Mouse (Mus musculus): Measurements from ENCODE around the gene Pla2g10. TPM values are rescaled to one million over a fixed set of nuclear protein-coding genes. Genes with fewer than 3 reads are reported as not detected.

Pla2g10 gene
- polyA plus RNA-seq, 1 experiment from 2014 or later: 0.29 TPM

DNA sequence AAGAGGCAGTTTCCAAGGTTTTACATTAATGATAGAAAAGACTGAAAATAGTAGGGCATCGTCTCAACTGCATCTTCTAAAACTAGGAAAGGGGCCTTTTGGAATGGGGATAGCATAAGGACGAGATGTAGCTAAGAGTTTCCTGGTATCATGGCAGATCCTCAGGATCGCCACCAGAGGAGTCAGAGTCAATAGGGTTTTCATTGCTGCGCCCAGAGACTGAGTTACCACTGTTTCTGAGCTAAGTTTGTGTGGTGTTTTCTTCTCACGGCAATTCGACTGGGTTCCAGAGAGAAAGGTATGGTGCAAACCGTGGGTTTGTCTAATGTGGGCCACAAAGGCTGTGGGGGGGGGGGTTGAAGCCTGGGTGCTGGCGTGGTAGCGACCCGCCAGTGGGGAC, 26.1 kb downstream of the Pla2g10 start:
- Histone ChIP-seq H3K27me3 (ENCODE audit: control insufficient read depth, insufficient read depth, low read length) (no peaks in the 10 kb centered on the region), H3K4me1 (replicated peaks; ENCODE audit: control insufficient read depth, insufficient read depth, low read length) (no peaks in the 10 kb centered on the region), H3K36me3 (ENCODE audit: control insufficient read depth, insufficient read depth, low read length) (no peaks in the 10 kb centered on the region), H3K4me2 (replicated peaks; ENCODE audit: low read depth, low read length) (no peak overlapping the region), H3K4me3 (ENCODE audit: low read depth, low read length) (no peak overlapping the region), H3K27ac (ENCODE audit: low read depth, low read length) (no peak overlapping the region), H3K9ac (ENCODE audit: low read depth, low read length) (no peak overlapping the region), H3K9me3 (ENCODE audit: control insufficient read depth, low read length) (no peaks in the 10 kb centered on the region)
- ATAC-seq (ENCODE audit: low FRiP score): no peak
- DNase-seq (ENCODE audit: low spot score): no peak
- WGBS: 96% methylated on average over 10 of the region's 10 CpGs

DNA sequence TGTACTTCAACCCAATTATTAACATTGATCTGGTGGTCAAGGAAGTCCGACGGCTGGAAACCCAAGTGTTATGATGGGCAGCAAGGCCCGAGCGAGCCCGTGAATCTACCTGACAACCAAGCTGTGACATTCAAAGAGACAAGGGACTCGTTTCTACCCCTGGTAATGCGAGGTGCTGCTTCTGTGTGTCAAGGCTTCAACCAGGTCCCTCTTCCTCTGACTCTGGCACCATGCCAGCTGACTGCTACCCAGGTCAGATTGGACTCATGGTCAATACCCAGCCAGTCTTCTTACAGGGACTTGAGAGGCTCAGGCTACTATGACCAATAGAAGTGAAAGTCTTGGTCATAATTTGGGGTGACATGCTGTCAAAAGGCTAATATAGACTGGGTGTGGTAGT, 28.6 kb downstream of the Pla2g10 start:
- no peak for ATAC-seq (ENCODE audit: low FRiP score)
- no peaks in the 10 kb centered on the region; the same call in 1 of the 2 replicates for H3K36me3 ChIP-seq (ENCODE audit: control insufficient read depth, insufficient read depth, low read length)
- WGBS: 92% methylated on average over 7 of the region's 7 CpGs
- H3K4me1 ChIP-seq (replicated peaks; ENCODE audit: control insufficient read depth, insufficient read depth, low read length): no peaks in the 10 kb centered on the region
- no peaks in the 10 kb centered on the region for H3K27me3 ChIP-seq (ENCODE audit: control insufficient read depth, insufficient read depth, low read length)
- no peak overlapping the region for H3K4me3 ChIP-seq (ENCODE audit: low read depth, low read length)
- no peak overlapping the region for H3K9ac ChIP-seq (ENCODE audit: low read depth, low read length)
- no peak overlapping the region for H3K27ac ChIP-seq (ENCODE audit: low read depth, low read length)
- H3K4me2 ChIP-seq (replicated peaks; ENCODE audit: low read depth, low read length): no peak overlapping the region
- H3K9me3 ChIP-seq (ENCODE audit: control insufficient read depth, low read length): no peaks in the 10 kb centered on the region
- no peak for DNase-seq (ENCODE audit: low spot score)

DNA sequence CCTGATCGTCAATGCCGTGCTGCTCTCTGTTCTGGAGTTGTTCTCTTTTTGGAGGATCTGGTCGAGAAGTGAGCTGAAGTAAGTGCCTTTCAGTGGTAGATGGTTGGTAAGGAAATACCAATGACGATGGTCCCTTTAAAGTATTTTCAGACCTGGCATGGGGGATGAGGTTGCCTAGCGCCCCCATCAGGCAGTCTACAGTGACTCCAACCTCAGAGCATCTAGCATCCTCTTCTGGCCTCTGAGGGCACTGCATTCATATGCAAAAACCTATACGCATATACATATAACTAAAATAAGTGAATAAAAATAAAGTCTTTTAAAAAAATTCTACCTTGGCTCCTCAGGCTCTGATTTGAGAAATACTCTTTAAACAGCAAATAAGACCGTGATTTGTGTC, 31.8 kb downstream of the Pla2g10 start:
- Histone ChIP-seq H3K4me1 (replicated peaks; ENCODE audit: control insufficient read depth, insufficient read depth, low read length) (no peaks in the 10 kb centered on the region), H3K9me3 (ENCODE audit: control insufficient read depth, low read length) (no peaks in the 10 kb centered on the region), H3K4me3 (ENCODE audit: low read depth, low read length) (no peak overlapping the region), H3K27ac (ENCODE audit: low read depth, low read length) (no peak overlapping the region), H3K27me3 (ENCODE audit: control insufficient read depth, insufficient read depth, low read length) (no peaks in the 10 kb centered on the region), H3K4me2 (replicated peaks; ENCODE audit: low read depth, low read length) (no peak overlapping the region), H3K36me3 (ENCODE audit: control insufficient read depth, insufficient read depth, low read length) (peaks cover 2% of the 10 kb centered on the region; the same call in 1 of the 2 replicates), H3K9ac (ENCODE audit: low read depth, low read length) (no peak overlapping the region)
- WGBS: 89% methylated on average over 7 of the region's 7 CpGs
- DNase-seq (ENCODE audit: low spot score) (no peak), ATAC-seq (ENCODE audit: low FRiP score) (no peak)

DNA sequence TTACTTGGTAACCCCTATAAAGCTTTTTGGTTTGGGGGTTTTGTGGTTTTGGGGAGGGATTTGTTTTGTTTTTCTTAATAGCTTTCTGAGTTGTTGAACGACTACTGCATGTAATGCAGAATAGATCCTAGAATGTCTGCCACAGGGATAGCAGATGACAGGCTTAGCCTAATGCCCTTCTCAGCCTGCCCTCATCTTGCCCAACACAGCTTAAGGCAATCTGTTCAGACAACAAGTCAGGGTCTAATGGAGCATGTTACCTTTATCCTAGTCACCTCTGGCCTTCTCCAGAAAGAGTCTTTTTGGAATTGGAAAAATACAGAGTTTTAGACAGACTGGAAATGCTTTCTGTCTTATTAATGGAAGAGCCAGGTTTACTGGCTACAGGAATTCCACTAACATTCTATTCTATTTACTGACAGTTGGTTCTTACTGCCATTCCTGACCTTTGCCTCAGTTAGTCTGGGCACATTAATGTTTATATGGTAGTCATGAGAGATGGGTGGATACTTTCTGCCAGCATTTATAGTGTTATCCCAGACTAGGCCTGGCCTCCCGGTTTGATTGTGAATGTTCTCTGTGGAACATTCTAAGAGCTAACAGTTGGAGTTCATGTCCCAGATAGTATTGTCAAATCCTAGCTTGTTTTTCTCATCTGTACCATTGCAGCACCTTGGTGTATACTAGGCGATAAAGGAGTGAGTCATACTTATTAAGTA, 52.0 kb downstream of the Pla2g10 start:
- Histone ChIP-seq H3K9me3 (ENCODE audit: control insufficient read depth, low read length) (no peaks in the 10 kb centered on the region), H3K36me3 (ENCODE audit: control insufficient read depth, insufficient read depth, low read length) (no peaks in the 10 kb centered on the region)

GRCm38 (mm10) chr16:13674511-13674910, 56.3 kb downstream of the Pla2g10 start:
- no peak for ATAC-seq (ENCODE audit: low FRiP score)
- no peak overlapping the region for H3K9ac ChIP-seq (ENCODE audit: low read depth, low read length)
- H3K4me3 ChIP-seq (ENCODE audit: low read depth, low read length): no peak overlapping the region
- H3K9me3 ChIP-seq (ENCODE audit: control insufficient read depth, low read length): no peaks in the 10 kb centered on the region
- no peaks in the 10 kb centered on the region for H3K27me3 ChIP-seq (ENCODE audit: control insufficient read depth, insufficient read depth, low read length)
- no peak for DNase-seq (ENCODE audit: low spot score)
- 96% methylated on average over 3 of the region's 3 CpGs for WGBS
- no peaks in the 10 kb centered on the region for H3K4me1 ChIP-seq (replicated peaks; ENCODE audit: control insufficient read depth, insufficient read depth, low read length)
- H3K36me3 ChIP-seq (ENCODE audit: control insufficient read depth, insufficient read depth, low read length): no peaks in the 10 kb centered on the region
- no peak overlapping the region for H3K27ac ChIP-seq (ENCODE audit: low read depth, low read length)
- H3K4me2 ChIP-seq (replicated peaks; ENCODE audit: low read depth, low read length): no peak overlapping the region

More for the DNA sequence above, 52.0 kb downstream of the Pla2g10 start:
- Histone ChIP-seq H3K27ac (ENCODE audit: low read depth, low read length) (no peak overlapping the region), H3K27me3 (ENCODE audit: control insufficient read depth, insufficient read depth, low read length) (no peaks in the 10 kb centered on the region), H3K4me3 (ENCODE audit: low read depth, low read length) (no peak overlapping the region), H3K4me2 (replicated peaks; ENCODE audit: low read depth, low read length) (no peak overlapping the region), H3K4me1 (replicated peaks; ENCODE audit: control insufficient read depth, insufficient read depth, low read length) (no peaks in the 10 kb centered on the region), H3K9ac (ENCODE audit: low read depth, low read length) (no peak overlapping the region)
- 93% methylated on average over 3 of the region's 3 CpGs for WGBS
- DNase-seq (ENCODE audit: low spot score) (no peak), ATAC-seq (ENCODE audit: low FRiP score) (no peak)

DNA sequence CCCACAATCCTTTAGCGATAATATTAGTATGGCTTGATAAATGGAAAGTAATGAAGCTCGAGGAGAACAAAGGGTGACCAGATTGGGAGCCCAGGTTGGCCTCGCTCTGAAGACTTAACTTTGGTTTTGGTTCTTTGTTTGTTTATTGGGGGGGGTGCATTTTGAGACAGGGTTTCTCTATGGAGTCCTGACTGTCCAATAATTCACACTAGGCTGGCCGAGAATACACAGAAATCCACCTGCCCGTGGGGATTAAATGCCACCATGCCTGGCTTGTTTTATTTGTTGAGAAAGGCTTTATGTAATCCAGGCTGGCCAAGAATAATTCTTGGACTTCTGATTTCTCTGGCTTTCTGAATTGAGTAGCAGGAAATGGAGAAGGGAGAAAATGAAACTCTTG, 57.7 kb downstream of the Pla2g10 start:
- no peak overlapping the region for H3K4me2 ChIP-seq (replicated peaks; ENCODE audit: low read depth, low read length)
- no peaks in the 10 kb centered on the region for H3K4me1 ChIP-seq (replicated peaks; ENCODE audit: control insufficient read depth, insufficient read depth, low read length)
- H3K36me3 ChIP-seq (ENCODE audit: control insufficient read depth, insufficient read depth, low read length): no peaks in the 10 kb centered on the region
- H3K27me3 ChIP-seq (ENCODE audit: control insufficient read depth, insufficient read depth, low read length): no peaks in the 10 kb centered on the region
- no peak overlapping the region for H3K9ac ChIP-seq (ENCODE audit: low read depth, low read length)
- 82% methylated on average over 5 of the region's 5 CpGs for WGBS
- ATAC-seq (ENCODE audit: low FRiP score) (no peak), DNase-seq (ENCODE audit: low spot score) (no peak)
- H3K9me3 ChIP-seq (ENCODE audit: control insufficient read depth, low read length): no peaks in the 10 kb centered on the region
- peak overlapping the region; percentile 72; the same call in 1 of the 2 replicates for H3K4me3 ChIP-seq (ENCODE audit: low read depth, low read length)
- H3K27ac ChIP-seq (ENCODE audit: low read depth, low read length): no peak overlapping the region

GRCm38 (mm10) chr16:13672386-13672898, 58.3 kb downstream of the Pla2g10 start:
- Histone ChIP-seq H3K4me3 (ENCODE audit: low read depth, low read length) (peak overlapping the region; percentile 72), H3K27me3 (ENCODE audit: control insufficient read depth, insufficient read depth, low read length) (no peaks in the 10 kb centered on the region), H3K9me3 (ENCODE audit: control insufficient read depth, low read length) (no peaks in the 10 kb centered on the region), H3K4me2 (replicated peaks; ENCODE audit: low read depth, low read length) (peak overlapping the region; percentile 77), H3K27ac (ENCODE audit: low read depth, low read length) (no peak overlapping the region), H3K36me3 (ENCODE audit: control insufficient read depth, insufficient read depth, low read length) (no peaks in the 10 kb centered on the region), H3K9ac (ENCODE audit: low read depth, low read length) (peak overlapping the region; percentile 93), H3K4me1 (replicated peaks; ENCODE audit: control insufficient read depth, insufficient read depth, low read length) (no peaks in the 10 kb centered on the region)
- whole genome bisulfite sequencing: 2% methylated on average over 20 of the region's 20 CpGs
- DNase-seq (ENCODE audit: low spot score): peak; percentile 61
- peak; percentile 16; the same call in 1 of the 2 replicates for ATAC-seq (ENCODE audit: low FRiP score)

GRCm38 (mm10) chr16:13671685-13672385, 58.9 kb downstream of the Pla2g10 start, which contains the start of the genes Bfar and 3110001I22Rik:
Gene Bfar (plus strand): TSS chr16:13671858.
Gene 3110001I22Rik (plus strand): TSS chr16:13671929.
- WGBS: under 1% methylated on average over 52 of the region's 54 CpGs
- no peaks in the 10 kb centered on the region for H3K9me3 ChIP-seq (ENCODE audit: control insufficient read depth, low read length)
- no peaks in the 10 kb centered on the region for H3K36me3 ChIP-seq (ENCODE audit: control insufficient read depth, insufficient read depth, low read length)
- peak within 1 kb of the TSS; percentile 56 for H3K27ac ChIP-seq (ENCODE audit: low read depth, low read length)
- peak within 1 kb of the TSS; percentile 77 for H3K4me2 ChIP-seq (replicated peaks; ENCODE audit: low read depth, low read length)
- DNase-seq (ENCODE audit: low spot score) (peak; percentile 94), ATAC-seq (ENCODE audit: low FRiP score) (peak; percentile 93)
- H3K27me3 ChIP-seq (ENCODE audit: control insufficient read depth, insufficient read depth, low read length): no peaks in the 10 kb centered on the region
- H3K4me3 ChIP-seq (ENCODE audit: low read depth, low read length): peak within 1 kb of the TSS; percentile 72
- no peaks in the 10 kb centered on the region for H3K4me1 ChIP-seq (replicated peaks; ENCODE audit: control insufficient read depth, insufficient read depth, low read length)
- peak within 1 kb of the TSS; percentile 93 for H3K9ac ChIP-seq (ENCODE audit: low read depth, low read length)

Measured in hindbrain, embryonic 11.5 days (tissue).